Mouse (Mus musculus) C2C12 (cell line): ENCODE data around the gene Gpr62. TPM values are rescaled to one million over a fixed set of nuclear protein-coding genes. Genes with fewer than 3 reads are reported as not detected.

Source experiments
- H3K27me3 ChIP-seq: one replicate; pipeline ENCODE4 v1.6.1; 2011; ENCODE audit not compliant: control insufficient read depth, insufficient read depth, insufficient read length
- H3K36me3 ChIP-seq: one replicate; pipeline ENCODE4 v1.6.1; 2011; ENCODE audit not compliant: control insufficient read depth, insufficient read depth
- H3K4me3 ChIP-seq: one replicate; pipeline ENCODE4 v1.5.1; 2011; ENCODE audit warnings: mild to moderate bottlenecking, control low read depth; ENCODE audit not compliant: poor library complexity, insufficient read depth, severe bottlenecking
- H3K79me2 ChIP-seq: one replicate; pipeline ENCODE4 v1.6.1; 2011; ENCODE audit not compliant: control insufficient read depth, insufficient read depth
- H3K79me3 ChIP-seq: one replicate; pipeline ENCODE4 v1.6.1; 2011; ENCODE audit warnings: low read depth, control low read depth
- H3ac ChIP-seq: one replicate; pipeline ENCODE3; 2011; ENCODE audit warnings: low read depth; ENCODE audit not compliant: control insufficient read depth, insufficient read length
- CEBPB ChIP-seq: IDR thresholded peaks from one replicate; pipeline ENCODE4 v1.6.1; 2011; ENCODE audit warnings: low read depth, mild to moderate bottlenecking, control low read depth, moderate library complexity
- CTCF ChIP-seq: IDR thresholded peaks from one replicate; pipeline ENCODE4 v1.5.1; 2011; ENCODE audit not compliant: control insufficient read depth, insufficient read depth, insufficient read length
- FOSL1 ChIP-seq: IDR thresholded peaks from one replicate; pipeline ENCODE4 v1.8.0; 2011; ENCODE audit warnings: mild to moderate bottlenecking, low read length; ENCODE audit not compliant: poor library complexity, insufficient read depth, severe bottlenecking
- MAX ChIP-seq: IDR thresholded peaks from one replicate; pipeline ENCODE4 v1.6.1; 2011; ENCODE audit warnings: mild to moderate bottlenecking, control low read depth
- MYOD1 ChIP-seq: IDR thresholded peaks from one replicate; pipeline ENCODE4 v1.6.1; 2011; ENCODE audit warnings: low read depth; ENCODE audit not compliant: control insufficient read depth, insufficient read length
- MYOG ChIP-seq: IDR thresholded peaks from one replicate; pipeline ENCODE4 v1.6.1; 2011; ENCODE audit not compliant: control insufficient read depth, insufficient read length; ENCODE audit errors: extremely low read depth
- USF1 ChIP-seq: IDR thresholded peaks from one replicate; pipeline ENCODE4 v1.6.1; 2011; ENCODE audit warnings: low read depth, mild to moderate bottlenecking, control low read depth, moderate library complexity
- polyA plus RNA-seq: library from polyadenylated mRNA; unstranded; fragments of >200 nt; fragmentation: generic; extraction: Trizol; gene quantifications from one replicate; pipeline ENCODE4 v1.2.1, GENCODE M21; 2012; ENCODE audit warnings: missing spikeins

Gene Gpr62
- polyA plus RNA-seq, 1 experiment: 0.29 TPM

DNA sequence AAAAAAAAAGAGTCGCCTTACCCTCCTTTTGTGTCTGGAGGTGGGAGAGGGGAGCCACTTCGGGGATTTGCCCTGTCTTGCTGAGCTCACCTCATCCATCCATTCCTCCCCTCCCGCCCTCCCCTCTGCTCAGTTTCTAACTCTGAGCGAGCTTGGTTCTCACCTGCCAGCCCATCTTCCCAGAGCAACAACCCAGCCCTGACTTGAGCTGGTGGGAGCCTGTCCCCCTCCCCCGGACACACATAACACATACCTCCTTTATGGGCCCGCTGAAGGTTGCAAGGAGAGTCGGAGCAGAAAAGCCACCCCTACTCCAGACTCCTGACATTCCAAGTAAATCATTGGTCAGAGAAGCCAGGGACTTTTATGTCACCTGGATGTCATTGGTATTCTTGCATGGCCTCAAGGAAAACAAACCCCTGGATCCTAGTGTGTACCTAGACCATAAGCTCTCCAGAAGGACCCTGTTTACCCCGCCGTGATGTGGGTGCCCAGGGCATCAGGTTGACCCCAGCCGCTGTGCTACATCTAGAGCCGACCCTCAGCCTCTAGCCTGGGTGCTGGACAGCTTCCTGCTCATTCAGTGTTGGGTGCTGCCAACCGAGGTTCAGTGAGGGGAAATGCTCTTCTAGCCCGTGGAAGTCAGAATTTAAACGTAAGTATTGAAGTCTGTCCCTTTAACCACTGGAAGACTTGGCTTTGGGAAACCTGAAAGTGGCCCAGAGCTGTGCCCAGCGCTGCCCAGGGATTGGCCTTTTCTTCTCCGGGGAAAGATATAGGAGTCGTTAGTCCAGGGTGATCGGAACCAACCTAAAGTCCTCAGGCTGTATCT is 44.5 kb downstream of the Gpr62 start:
- Histone ChIP-seq H3K36me3 (no peaks in the 10 kb centered on the region), H3K4me3 (no peak overlapping the region), H3K27me3 (no peaks in the 10 kb centered on the region), H3K79me3 (no peaks in the 10 kb centered on the region), H3ac (no peak overlapping the region), H3K79me2 (no peaks in the 10 kb centered on the region)
- TF ChIP-seq FOSL1: no peak
- TF ChIP-seq USF1: no peak
- no peak for TF ChIP-seq CEBPB
- TF ChIP-seq MYOG: no peak
- TF ChIP-seq MYOD1: no peak
- TF ChIP-seq MAX: no peak
- no peak for TF ChIP-seq CTCF

DNA sequence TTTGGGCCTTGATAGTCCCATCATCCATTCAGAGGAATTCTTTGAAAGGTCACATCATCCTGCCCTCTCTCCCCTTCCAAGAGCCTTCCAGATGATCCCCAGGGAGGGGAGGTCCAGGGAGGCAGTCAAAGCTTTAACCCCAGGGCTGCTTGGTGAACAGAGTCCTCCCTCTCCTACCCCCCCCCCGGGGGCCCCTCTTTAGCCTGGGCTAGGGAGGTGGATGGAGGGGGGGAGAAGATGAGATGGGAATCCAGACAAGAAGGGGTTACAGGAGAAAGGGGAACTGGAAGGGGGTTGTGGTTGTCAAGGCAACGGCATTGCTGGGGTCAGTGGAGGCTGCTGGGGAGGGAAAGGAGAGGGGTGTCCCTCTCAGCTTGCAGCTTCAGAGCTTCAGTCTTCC is 45.1 kb downstream of the Gpr62 start:
- Histone ChIP-seq H3K79me3 (no peaks in the 10 kb centered on the region), H3K27me3 (no peaks in the 10 kb centered on the region), H3K4me3 (no peak overlapping the region), H3K79me2 (no peaks in the 10 kb centered on the region), H3ac (no peak overlapping the region), H3K36me3 (no peaks in the 10 kb centered on the region)
- TF ChIP-seq CEBPB: no peak
- TF ChIP-seq MYOD1: no peak
- TF ChIP-seq MAX: no peak
- TF ChIP-seq CTCF: no peak
- no peak for TF ChIP-seq FOSL1
- TF ChIP-seq USF1: no peak
- TF ChIP-seq MYOG: no peak

DNA sequence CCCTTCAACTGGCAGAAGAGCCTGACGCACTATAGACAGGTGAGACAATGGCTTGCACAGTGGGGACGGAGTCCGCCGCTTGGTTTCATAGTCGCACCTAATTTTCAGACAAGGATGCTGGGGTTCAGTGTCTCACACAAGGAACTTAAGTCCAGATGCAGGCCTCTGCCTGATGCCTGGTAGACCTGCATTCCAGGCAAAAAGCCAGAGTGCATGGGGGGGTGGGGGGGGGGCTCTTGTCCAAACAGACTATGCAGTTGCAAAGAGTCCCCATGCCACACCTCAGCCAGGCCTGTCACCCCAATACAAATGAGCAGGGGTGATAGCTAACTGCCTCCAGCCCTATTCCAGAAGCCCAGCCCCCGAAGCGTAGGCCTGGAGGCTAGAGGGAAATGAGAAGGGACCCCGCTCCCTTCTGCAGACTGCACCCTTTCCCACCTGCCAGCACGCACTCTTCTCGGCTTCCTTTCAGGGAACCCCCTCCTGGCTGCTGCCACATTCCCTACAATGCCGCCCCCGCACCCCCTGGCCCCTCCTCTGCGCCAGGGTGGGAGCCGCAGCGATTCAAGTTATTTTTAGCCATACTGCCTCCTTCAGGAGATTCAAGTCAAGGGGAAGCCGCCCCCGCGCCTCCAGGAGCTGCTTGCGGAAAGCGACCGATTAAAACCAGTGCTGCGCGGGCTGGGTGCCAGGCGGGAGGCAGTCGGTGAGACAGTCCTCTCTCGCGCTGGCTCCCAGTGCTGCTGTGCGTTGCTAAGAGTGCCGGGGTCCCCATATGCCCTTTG is 47.7 kb downstream of the Gpr62 start:
- Histone ChIP-seq H3K79me2 (no peaks in the 10 kb centered on the region), H3ac (peak overlapping the region; percentile 19), H3K4me3 (no peak overlapping the region), H3K79me3 (no peaks in the 10 kb centered on the region), H3K36me3 (no peaks in the 10 kb centered on the region), H3K27me3 (no peaks in the 10 kb centered on the region)
- TF ChIP-seq MYOD1 (no peak), CEBPB (no peak)

DNA sequence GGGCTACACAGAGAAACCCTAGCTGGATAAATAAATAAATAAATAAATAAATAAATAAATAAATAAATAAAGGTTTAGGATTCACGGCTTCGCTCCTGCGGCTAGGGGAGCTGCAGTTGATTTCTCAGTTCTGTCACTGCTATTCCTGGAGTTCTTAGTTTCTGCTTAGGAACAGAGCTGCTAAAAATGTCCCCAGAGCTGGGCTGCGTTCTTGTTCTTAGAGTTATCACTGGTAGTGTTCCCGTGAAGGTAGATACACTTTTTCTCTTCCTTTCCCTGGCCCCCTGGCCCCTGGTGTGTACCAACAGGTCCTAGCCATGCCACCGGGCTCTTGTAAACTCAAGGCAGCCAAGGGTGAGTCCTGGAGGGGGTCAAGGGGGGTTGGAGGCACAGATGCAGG is 48.9 kb downstream of the Gpr62 start:
- Histone ChIP-seq H3K4me3 (no peak overlapping the region), H3K36me3 (no peaks in the 10 kb centered on the region), H3K79me2 (no peaks in the 10 kb centered on the region), H3K27me3 (no peaks in the 10 kb centered on the region), H3K79me3 (no peaks in the 10 kb centered on the region), H3ac (no peak overlapping the region)
- TF ChIP-seq CTCF (no peak), CEBPB (no peak), MAX (no peak), USF1 (no peak)

Other genes with a start within 250 kb of the Gpr62 start
- gene Tlr9, start 243.3 kb downstream of the Gpr62 start, polyA plus RNA-seq: not detected
- 81.3 TPM for gene Alas1, start 217.3 kb downstream of the Gpr62 start, polyA plus RNA-seq
- 20.6 TPM for gene Poc1a, start 184.9 kb downstream of the Gpr62 start, polyA plus RNA-seq
- 11.0 TPM for gene Dusp7, start 97.3 kb downstream of the Gpr62 start, polyA plus RNA-seq
- gene Rpl29, start 36.5 kb downstream of the Gpr62 start, polyA plus RNA-seq: 72.9 TPM
- gene Acy1, start 27.6 kb downstream of the Gpr62 start, polyA plus RNA-seq: 21.4 TPM
- 6.1 TPM for gene Abhd14b, start 18.5 kb downstream of the Gpr62 start, polyA plus RNA-seq
- 18.4 TPM for gene Abhd14a, start 18.3 kb downstream of the Gpr62 start, polyA plus RNA-seq
- gene Pcbp4, start 12.6 kb downstream of the Gpr62 start, polyA plus RNA-seq: 294 TPM
- gene Rrp9, start 10.0 kb upstream of the Gpr62 start, polyA plus RNA-seq: 109 TPM
- gene Parp3, start 11.0 kb upstream of the Gpr62 start, polyA plus RNA-seq: 26.8 TPM
- 0.08 TPM for gene Iqcf1, start 34.0 kb upstream of the Gpr62 start, polyA plus RNA-seq
- gene Iqcf5, start 48.6 kb upstream of the Gpr62 start, polyA plus RNA-seq: not detected
- gene Iqcf3, start 95.7 kb upstream of the Gpr62 start, polyA plus RNA-seq: not detected
- not detected for gene Iqcf4, start 105.1 kb upstream of the Gpr62 start, polyA plus RNA-seq
- not detected for gene Iqcf6, start 160.6 kb upstream of the Gpr62 start, polyA plus RNA-seq
- gene Grm2, start 190.1 kb upstream of the Gpr62 start, polyA plus RNA-seq: not detected
- gene Tex264, start 220.0 kb upstream of the Gpr62 start, polyA plus RNA-seq: 79.0 TPM